Mouse (Mus musculus) olfactory bulb, adult 2 months (tissue): ENCODE data around the gene Pcsk5. TPM values are rescaled to one million over a fixed set of nuclear protein-coding genes. Genes with fewer than 3 reads are reported as not detected.

Source experiments
- H3K27ac ChIP-seq: fragments of 200-500 bp; 2 replicates; pipeline ENCODE4 v1.5.1; 2012; ENCODE audit warnings: low read depth, low read length; ENCODE audit not compliant: insufficient read depth
- H3K4me1 ChIP-seq: fragments of 200-500 bp; 2 replicates; pipeline ENCODE4 v1.6.1; 2012; ENCODE audit warnings: low read length; ENCODE audit not compliant: control insufficient read depth, insufficient read depth
- H3K4me3 ChIP-seq: fragments of 200-500 bp; 2 replicates; pipeline ENCODE4 v1.5.1; 2012; ENCODE audit warnings: mild to moderate bottlenecking, low read depth, low read length, moderate library complexity; ENCODE audit not compliant: insufficient read depth
- CTCF ChIP-seq: fragments of 200-500 bp; IDR thresholded peaks from 2 replicates; pipeline ENCODE4 v1.5.1; 2012; ENCODE audit warnings: low read depth, mild to moderate bottlenecking, low read length, moderate library complexity; ENCODE audit not compliant: insufficient read depth
- POLR2A ChIP-seq: fragments of 200-500 bp; IDR thresholded peaks from 2 replicates; pipeline ENCODE4 v1.6.1; 2012; ENCODE audit warnings: mild to moderate bottlenecking, low read depth, low read length, moderate library complexity; ENCODE audit not compliant: insufficient read depth
- WGBS: fragments of 180-500 bp; shearing (Covaris S2); methylation state at CpG from one replicate; pipeline ENCODE4 v1.1.7; 2018; 5-methylcytosine and 5-hydroxymethylcytosine counted together
- polyA plus RNA-seq: library from polyadenylated mRNA; stranded (reverse); fragments of >200 nt; gene quantifications from 2 replicates; pipeline ENCODE4 v1.2.4, GENCODE M21; 2012; ENCODE audit warnings: low replicate concordance; ENCODE audit not compliant: missing spikeins, insufficient read depth, insufficient read length

The Pcsk5 gene
- polyA plus RNA-seq, 1 experiment: not detected

- 54% methylated on average over 6 of the region's 6 CpGs for WGBS
- no peak overlapping the region for H3K27ac ChIP-seq
- H3K4me1 ChIP-seq: no peaks in the 10 kb centered on the region
- TF ChIP-seq POLR2A: no peak
- no peak overlapping the region for H3K4me3 ChIP-seq
Observed at GRCm38 (mm10) chr19:17635984-17636383, 201.4 kb downstream of the Pcsk5 start.

GRCm38 (mm10) chr19:17615646-17616045 is 221.8 kb downstream of the Pcsk5 start:
- WGBS: 76% methylated on average over 4 of the region's 4 CpGs
- Histone ChIP-seq H3K27ac (no peak overlapping the region), H3K4me3 (no peak overlapping the region), H3K4me1 (no peaks in the 10 kb centered on the region)
- TF ChIP-seq CTCF: no peak

- H3K4me1 ChIP-seq: no peaks in the 10 kb centered on the region
- TF ChIP-seq POLR2A (no peak), CTCF (no peak)
- H3K4me3 ChIP-seq: no peak overlapping the region
- H3K27ac ChIP-seq: no peak overlapping the region
- 66% methylated on average over 1 of the region's 1 CpGs for WGBS
Observed at GRCm38 (mm10) chr19:17606510-17606909, 230.9 kb downstream of the Pcsk5 start.

GRCm38 (mm10) chr19:17606093-17606492 is 231.3 kb downstream of the Pcsk5 start:
- TF ChIP-seq CTCF (no peak), POLR2A (no peak)
- 96% methylated on average over 2 of the region's 2 CpGs for WGBS
- Histone ChIP-seq H3K27ac (no peak overlapping the region), H3K4me3 (no peak overlapping the region), H3K4me1 (no peaks in the 10 kb centered on the region)

- TF ChIP-seq CTCF (no peak), POLR2A (no peak)
- Histone ChIP-seq H3K4me3 (no peak overlapping the region), H3K4me1 (no peaks in the 10 kb centered on the region), H3K27ac (no peak overlapping the region)
- WGBS: 72% methylated on average over 3 of the region's 3 CpGs
Observed at GRCm38 (mm10) chr19:17603322-17603721, 234.1 kb downstream of the Pcsk5 start.

GRCm38 (mm10) chr19:17600347-17600746 is 237.1 kb downstream of the Pcsk5 start:
- WGBS: 47% methylated on average over 2 of the region's 2 CpGs
- H3K27ac ChIP-seq: no peak overlapping the region
- H3K4me1 ChIP-seq: no peaks in the 10 kb centered on the region
- no peak overlapping the region for H3K4me3 ChIP-seq
- TF ChIP-seq CTCF (no peak), POLR2A (no peak)

GRCm38 (mm10) chr19:17592790-17593189 is 244.6 kb downstream of the Pcsk5 start:
- TF ChIP-seq CTCF (no peak), POLR2A (no peak)
- H3K4me3 ChIP-seq: no peak overlapping the region
- 61% methylated on average over 1 of the region's 1 CpGs for WGBS
- H3K4me1 ChIP-seq: peaks cover 3% of the 10 kb centered on the region
- H3K27ac ChIP-seq: no peak overlapping the region

GRCm38 (mm10) chr19:17591335-17591734 is 246.1 kb downstream of the Pcsk5 start:
- WGBS: 43% methylated on average over 8 of the region's 8 CpGs
- no peak for TF ChIP-seq POLR2A
- no peak for TF ChIP-seq CTCF
- Histone ChIP-seq H3K27ac (no peak overlapping the region), H3K4me1 (peaks cover 3% of the 10 kb centered on the region), H3K4me3 (no peak overlapping the region)

GRCm38 (mm10) chr19:17590314-17590713 is 247.1 kb downstream of the Pcsk5 start:
- no peak for TF ChIP-seq POLR2A
- no peak overlapping the region for H3K4me3 ChIP-seq
- peaks cover 3% of the 10 kb centered on the region for H3K4me1 ChIP-seq
- WGBS: 96% methylated on average over 1 of the region's 1 CpGs
- no peak overlapping the region for H3K27ac ChIP-seq

- Histone ChIP-seq H3K4me3 (no peak overlapping the region), H3K27ac (no peak overlapping the region), H3K4me1 (no peaks in the 10 kb centered on the region)
- WGBS: 96% methylated on average over 4 of the region's 4 CpGs
- no peak for TF ChIP-seq CTCF
- no peak for TF ChIP-seq POLR2A
Observed at GRCm38 (mm10) chr19:17577412-17577811, 260.0 kb downstream of the Pcsk5 start.

- Histone ChIP-seq H3K27ac (no peak overlapping the region), H3K4me1 (no peaks in the 10 kb centered on the region), H3K4me3 (no peak overlapping the region)
- no peak for TF ChIP-seq CTCF
- no peak for TF ChIP-seq POLR2A
- 98% methylated on average over 5 of the region's 5 CpGs for WGBS
Observed at GRCm38 (mm10) chr19:17574564-17574963, 262.9 kb downstream of the Pcsk5 start.
